Mouse (Mus musculus) hindbrain, embryonic 14.5 days (tissue): ENCODE measurements around the gene Nampt. TPM values are rescaled to one million over a fixed set of nuclear protein-coding genes. Genes with fewer than 3 reads are reported as not detected.

Experiments used
- ATAC-seq: fragments of 200-750 bp; cut with Nextera tagmentation; 2 replicates; pipeline ENCODE4 v1.8.0; 2017; ENCODE audit warnings: moderate number of reproducible peaks, mild to moderate bottlenecking, moderate TSS enrichment, moderate library complexity; ENCODE audit not compliant: low FRiP score
- DNase-seq: peaks from one replicate; pipeline ENCODE4 v3.0.0-alpha.2; 2015; ENCODE audit warnings: low spot score
- H3K27ac ChIP-seq: fragments of 300-500 bp; sonication (generic); 2 replicates; pipeline ENCODE4 v1.5.1; 2014; ENCODE audit warnings: mild to moderate bottlenecking, moderate library complexity
- H3K27me3 ChIP-seq: fragments of 300-500 bp; sonication (generic); 2 replicates; pipeline ENCODE4 v1.6.1; 2014; ENCODE audit warnings: mild to moderate bottlenecking, low read length, mixed read lengths; ENCODE audit not compliant: control insufficient read depth, insufficient read depth
- H3K36me3 ChIP-seq: fragments of 300-500 bp; sonication (generic); replicated peaks from 2 replicates; pipeline ENCODE4 v1.6.1; 2014; ENCODE audit not compliant: control insufficient read depth, insufficient read depth
- H3K4me1 ChIP-seq: fragments of 300-500 bp; sonication (generic); replicated peaks from 2 replicates; pipeline ENCODE4 v1.6.1; 2014; ENCODE audit warnings: antibody characterized with exemption, low read length, mixed read lengths; ENCODE audit not compliant: control insufficient read depth, insufficient read depth
- H3K4me2 ChIP-seq: fragments of 300-500 bp; sonication (generic); replicated peaks from 2 replicates; pipeline ENCODE4 v1.6.1; 2014; ENCODE audit warnings: mild to moderate bottlenecking, moderate library complexity
- H3K4me3 ChIP-seq: fragments of 300-500 bp; sonication (generic); replicated peaks from 2 replicates; pipeline ENCODE4 v1.5.1; 2014; ENCODE audit warnings: mild to moderate bottlenecking, low read length
- H3K9ac ChIP-seq: fragments of 300-500 bp; sonication (generic); 2 replicates; pipeline ENCODE4 v1.6.1; 2014
- H3K9me3 ChIP-seq: fragments of 300-500 bp; sonication (generic); 2 replicates; pipeline ENCODE4 v1.6.1; 2016; ENCODE audit warnings: low read length; ENCODE audit not compliant: control insufficient read depth
- WGBS: fragments of 180-500 bp; shearing (Covaris S2); extraction: QIAGEN DNeasy Blood & Tissue Kit; methylation state at CpG from one replicate; pipeline ENCODE4 v1.1.7; 2014; 5-methylcytosine and 5-hydroxymethylcytosine counted together
- polyA plus RNA-seq: library from polyadenylated mRNA; unstranded; fragments of >200 nt; fragmentation: Nextera tagmentation; extraction: Ambion mirVana; gene quantifications from 2 replicates; pipeline ENCODE4 v1.2.1, GENCODE M21; 2014

Gene Nampt
- 39.3 and 42.7 TPM in 2 replicates for polyA plus RNA-seq

DNA sequence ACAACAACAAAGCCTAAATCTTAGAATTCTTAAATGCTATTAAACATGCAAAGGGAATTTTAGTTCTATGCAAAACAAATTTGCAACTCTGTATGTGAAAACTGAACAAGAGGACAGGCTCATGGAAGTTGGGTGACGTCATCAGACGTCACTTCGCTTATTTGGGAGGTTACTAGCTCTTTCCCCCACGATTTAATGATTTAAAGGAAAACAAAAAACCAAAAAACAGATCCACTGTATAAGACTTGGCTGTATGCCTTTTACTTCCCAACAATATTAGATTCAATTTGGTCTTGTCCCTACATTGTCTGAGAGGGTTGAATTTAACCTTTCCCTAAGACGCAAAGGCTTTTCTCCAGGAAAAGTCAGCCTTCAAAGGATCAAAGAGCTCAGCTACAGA is at the start of gene Nampt:
Nampt (plus strand) TSS at position 130 of the 400 bp plus-strand sequence.
- ATAC-seq: no peak
- H3K9ac ChIP-seq: peak within 1 kb of the TSS; percentile 77
- 7% methylated on average over 5 of the region's 5 CpGs for WGBS

DNA sequence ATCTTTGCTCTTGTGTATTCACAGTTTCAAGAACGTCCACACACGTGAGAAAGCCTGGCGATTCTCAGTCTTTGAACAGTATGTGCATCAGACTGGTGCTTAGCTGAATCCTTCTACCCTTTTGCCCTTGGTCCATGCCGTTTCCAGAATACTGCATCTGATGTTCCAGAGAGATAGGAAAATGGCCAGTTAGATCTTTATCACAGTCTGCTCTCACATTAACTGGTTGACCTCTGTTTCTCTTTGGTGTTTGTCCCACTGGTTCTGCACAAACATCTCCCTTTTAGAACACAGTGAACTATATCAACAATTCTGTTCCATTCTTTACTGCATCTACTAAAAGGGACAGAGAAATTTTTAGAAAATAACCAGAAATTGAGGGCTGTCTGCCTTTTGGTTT is 48.6 kb upstream of the Nampt start:
- no peak overlapping the region for H3K9ac ChIP-seq
- no peaks in the 10 kb centered on the region for H3K27me3 ChIP-seq
- no peak overlapping the region for H3K4me3 ChIP-seq
- no peaks in the 10 kb centered on the region for H3K36me3 ChIP-seq
- H3K27ac ChIP-seq: no peak overlapping the region
- 94% methylated on average over 4 of the region's 4 CpGs for WGBS
- no peak overlapping the region for H3K4me2 ChIP-seq
- DNase-seq (no peak), ATAC-seq (no peak)
- no peaks in the 10 kb centered on the region for H3K4me1 ChIP-seq
- H3K9me3 ChIP-seq: no peaks in the 10 kb centered on the region

More for the DNA sequence above, at the start of gene Nampt:
- Histone ChIP-seq H3K27ac (peak within 1 kb of the TSS; percentile 99), H3K36me3 (peaks cover 5% of the 10 kb centered on the region; the same call in 1 of the 2 replicates), H3K4me1 (0 out of 2 replicates have a peak, but pooled peaks cover 3% of the 10 kb centered on the region), H3K4me2 (peak within 1 kb of the TSS; percentile 73), H3K27me3 (no peaks in the 10 kb centered on the region), H3K4me3 (peak within 1 kb of the TSS; percentile 95), H3K9me3 (no peaks in the 10 kb centered on the region)
- DNase-seq: peak; percentile 79

DNA sequence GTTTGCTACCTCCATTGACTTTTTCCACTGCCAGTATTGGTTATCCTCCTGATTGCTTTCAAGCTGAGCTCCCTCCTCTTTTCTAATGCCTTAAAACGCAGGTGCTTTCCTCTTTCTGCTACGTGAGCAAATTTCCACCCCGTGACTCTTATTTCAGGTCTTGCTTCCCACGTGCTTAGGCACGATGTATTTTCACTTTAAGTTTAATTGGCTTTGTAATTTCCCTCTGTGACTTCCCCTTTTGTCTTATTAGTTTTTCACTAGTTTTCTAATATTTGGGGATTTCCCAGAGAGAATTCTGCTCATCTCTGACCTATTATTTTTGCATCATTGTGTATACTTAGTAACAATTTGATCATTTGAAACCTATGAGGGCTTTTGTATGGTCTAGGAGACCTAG is 44.8 kb upstream of the Nampt start:
- Histone ChIP-seq H3K9me3 (no peaks in the 10 kb centered on the region), H3K4me3 (no peak overlapping the region), H3K36me3 (no peaks in the 10 kb centered on the region), H3K27ac (no peak overlapping the region), H3K4me1 (no peaks in the 10 kb centered on the region), H3K4me2 (no peak overlapping the region), H3K9ac (no peak overlapping the region), H3K27me3 (no peaks in the 10 kb centered on the region)
- DNase-seq (no peak), ATAC-seq (no peak)
- WGBS: 88% methylated on average over 5 of the region's 5 CpGs

DNA sequence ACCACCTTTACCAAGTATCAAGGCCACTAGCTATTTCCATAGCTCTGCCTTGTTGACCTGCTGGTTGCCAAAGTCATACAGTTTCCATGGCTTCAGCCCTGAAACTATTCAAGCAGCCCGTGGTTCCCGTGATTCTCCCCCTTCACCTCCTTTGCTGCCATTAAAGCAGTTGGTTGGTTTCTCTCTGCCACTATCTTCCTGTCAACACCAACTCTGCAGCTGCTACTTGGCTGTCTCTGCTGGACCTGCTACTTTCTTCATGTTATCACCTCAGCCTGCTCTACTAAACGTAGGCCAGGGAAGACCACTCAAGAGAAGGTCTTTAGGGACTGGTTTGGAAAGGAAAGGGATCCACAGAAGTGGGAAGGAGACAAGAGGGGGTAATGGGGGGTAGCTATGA is 30.3 kb upstream of the Nampt start:
- no peak for ATAC-seq
- H3K27me3 ChIP-seq: no peaks in the 10 kb centered on the region
- H3K9me3 ChIP-seq: no peaks in the 10 kb centered on the region
- no peak overlapping the region for H3K27ac ChIP-seq
- 80% methylated on average over 3 of the region's 3 CpGs for WGBS
- H3K9ac ChIP-seq: no peak overlapping the region
- H3K4me2 ChIP-seq: no peak overlapping the region
- H3K4me1 ChIP-seq: no peaks in the 10 kb centered on the region
- no peaks in the 10 kb centered on the region for H3K36me3 ChIP-seq
- no peak for DNase-seq
- no peak overlapping the region for H3K4me3 ChIP-seq

DNA sequence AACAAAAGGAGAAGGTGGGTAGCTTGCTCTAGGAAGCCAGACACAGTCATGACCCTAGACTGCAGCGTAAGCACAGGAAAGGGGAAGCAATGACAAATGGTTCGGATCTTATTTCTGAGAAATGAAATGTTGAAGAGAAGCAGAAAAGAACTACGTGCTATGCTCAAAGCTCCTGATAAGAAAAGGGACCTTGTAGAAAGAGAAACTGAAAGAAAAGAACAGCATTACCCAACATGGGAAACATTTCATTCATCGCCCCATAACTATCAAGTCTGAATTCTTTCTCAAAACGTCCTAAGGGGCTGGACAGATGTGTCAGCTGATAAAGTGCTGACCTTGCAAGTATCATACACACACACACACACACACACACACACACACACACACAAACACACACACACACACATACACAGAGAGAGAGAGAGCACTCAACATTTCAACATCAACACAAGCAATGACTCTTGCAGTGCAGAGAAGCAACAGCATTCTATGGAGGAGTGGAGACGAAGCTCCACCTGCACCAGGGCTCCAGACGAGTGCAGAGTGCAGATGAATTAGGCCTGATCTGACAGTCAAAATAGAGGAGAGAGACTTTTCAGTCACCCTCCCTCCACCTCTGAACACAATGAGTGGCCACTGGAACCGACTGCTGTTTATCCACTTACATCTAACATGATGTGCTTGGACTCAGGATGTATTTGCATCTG is 23.4 kb upstream of the Nampt start:
- Histone ChIP-seq H3K4me1 (no peaks in the 10 kb centered on the region), H3K36me3 (no peaks in the 10 kb centered on the region), H3K9ac (no peak overlapping the region), H3K4me3 (no peak overlapping the region), H3K27ac (no peak overlapping the region), H3K9me3 (no peaks in the 10 kb centered on the region), H3K27me3 (no peaks in the 10 kb centered on the region), H3K4me2 (no peak overlapping the region)
- no peak for ATAC-seq
- DNase-seq: no peak
- WGBS: 76% methylated on average over 8 of the region's 8 CpGs

DNA sequence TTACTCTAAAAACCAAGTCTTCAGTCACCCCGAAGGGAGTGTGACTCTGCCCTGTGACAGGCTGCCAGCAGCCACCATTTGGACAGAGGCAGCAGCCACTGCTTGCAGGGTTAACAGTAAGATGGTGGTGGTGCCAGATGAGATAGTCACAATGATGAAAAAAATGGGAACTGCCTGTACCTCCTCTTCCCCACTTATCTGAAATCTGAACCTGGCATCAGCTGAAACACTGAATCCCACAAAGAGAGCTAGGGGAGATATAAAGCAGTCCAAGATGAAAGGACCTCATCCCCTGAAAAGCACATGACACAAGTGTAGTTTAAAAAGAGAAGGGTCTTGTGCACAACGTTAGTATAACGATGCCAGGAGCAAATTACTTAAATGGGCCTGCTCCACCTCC is 21.9 kb upstream of the Nampt start:
- Histone ChIP-seq H3K27me3 (no peaks in the 10 kb centered on the region), H3K4me1 (no peaks in the 10 kb centered on the region), H3K9ac (no peak overlapping the region), H3K27ac (no peak overlapping the region), H3K36me3 (no peaks in the 10 kb centered on the region), H3K4me2 (no peak overlapping the region), H3K9me3 (no peaks in the 10 kb centered on the region), H3K4me3 (no peak overlapping the region)
- no peak for ATAC-seq
- WGBS: 70% methylated on average over 3 of the region's 3 CpGs
- no peak for DNase-seq

DNA sequence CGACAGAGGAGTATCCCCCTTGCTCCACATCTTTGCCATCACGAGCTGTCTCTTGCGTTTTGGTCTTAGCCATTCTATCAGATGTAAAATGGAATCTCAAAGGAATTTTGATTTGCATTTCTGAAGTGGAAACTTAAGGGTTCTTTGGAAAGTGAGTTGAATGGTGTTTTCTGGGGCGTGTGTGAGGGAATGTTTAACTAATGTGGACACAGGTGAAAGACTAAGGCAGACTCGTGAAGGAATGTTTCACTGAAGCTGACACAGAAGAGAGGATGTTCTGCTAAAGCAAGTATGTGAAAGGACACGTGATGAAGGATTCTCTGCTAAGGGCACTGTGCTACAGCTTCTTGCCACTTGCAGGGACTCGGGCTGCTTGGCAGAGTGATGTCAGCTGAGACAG is 18.3 kb upstream of the Nampt start:
- no peak overlapping the region for H3K27ac ChIP-seq
- no peaks in the 10 kb centered on the region for H3K4me1 ChIP-seq
- DNase-seq (no peak), ATAC-seq (no peak)
- no peaks in the 10 kb centered on the region for H3K27me3 ChIP-seq
- H3K9ac ChIP-seq: no peak overlapping the region
- H3K9me3 ChIP-seq: no peaks in the 10 kb centered on the region
- H3K4me2 ChIP-seq: no peak overlapping the region
- H3K36me3 ChIP-seq: no peaks in the 10 kb centered on the region
- 81% methylated on average over 7 of the region's 7 CpGs for WGBS
- H3K4me3 ChIP-seq: no peak overlapping the region

DNA sequence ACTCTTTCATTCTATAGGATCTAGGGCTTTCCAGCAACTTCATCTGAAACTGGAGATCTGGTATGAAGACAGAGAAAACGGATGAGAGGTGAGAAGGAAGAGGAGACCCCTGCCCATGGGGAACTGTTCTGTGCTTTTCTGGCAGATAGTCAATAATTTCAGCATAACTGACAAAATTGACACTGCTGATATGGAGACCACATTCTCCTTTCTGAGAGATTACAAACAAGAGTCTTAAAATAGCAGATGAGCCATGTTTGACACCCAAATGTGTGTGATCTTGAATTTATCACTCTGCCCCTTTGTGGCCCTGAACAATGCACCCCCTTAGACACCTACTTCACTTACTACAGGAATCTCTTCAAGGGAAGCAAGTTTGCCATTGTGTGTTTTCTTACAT is 13.8 kb upstream of the Nampt start:
- Histone ChIP-seq H3K4me2 (no peak overlapping the region), H3K27ac (no peak overlapping the region), H3K9me3 (no peaks in the 10 kb centered on the region), H3K4me1 (no peaks in the 10 kb centered on the region), H3K27me3 (no peaks in the 10 kb centered on the region), H3K4me3 (no peak overlapping the region), H3K36me3 (no peaks in the 10 kb centered on the region), H3K9ac (no peak overlapping the region)
- DNase-seq (no peak), ATAC-seq (no peak)
- WGBS: 74% methylated on average over 1 of the region's 1 CpGs

DNA sequence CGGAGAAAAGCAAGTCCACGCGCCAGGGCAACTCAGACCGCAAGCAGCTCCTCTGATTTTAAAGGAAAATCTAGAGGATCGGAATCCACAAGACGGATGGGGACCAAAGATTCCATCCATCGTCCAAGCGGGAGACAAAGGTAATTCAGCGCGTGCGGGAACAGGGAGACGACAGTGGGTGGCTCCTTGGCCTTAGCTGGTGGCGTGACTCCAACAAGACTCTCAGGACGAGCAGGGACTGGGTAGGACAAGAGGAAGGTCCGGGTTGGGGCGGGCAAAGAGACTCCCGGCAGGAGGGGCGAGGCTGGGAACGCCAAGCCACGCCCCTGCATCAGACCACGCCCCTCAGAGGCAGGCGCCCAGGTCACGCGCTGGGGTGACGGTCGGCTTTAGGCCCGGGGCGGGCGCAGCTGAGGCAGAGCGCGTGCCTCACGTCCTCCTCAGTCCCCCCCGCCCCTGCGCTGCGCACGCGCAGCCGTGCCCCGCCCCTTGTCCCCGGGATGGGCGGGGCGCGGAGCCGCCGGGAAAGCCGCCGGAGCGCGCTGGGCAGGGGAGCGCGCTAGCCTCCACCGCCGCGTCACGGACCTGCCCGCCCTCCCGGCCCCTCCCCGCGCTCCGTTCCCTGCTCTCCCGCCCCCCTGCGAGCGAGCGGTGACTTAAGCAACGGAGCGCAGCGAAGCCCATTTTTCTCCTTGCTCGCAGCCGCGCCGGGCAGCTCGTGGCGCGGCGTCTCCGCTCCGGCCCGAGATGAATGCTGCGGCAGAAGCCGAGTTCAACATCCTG is 669 bp downstream of the Nampt start:
- Histone ChIP-seq H3K36me3 (peaks cover 5% of the 10 kb centered on the region; the same call in 1 of the 2 replicates), H3K9ac (peak overlapping the region; percentile 77), H3K27ac (peak overlapping the region; percentile 99), H3K4me2 (peak overlapping the region; percentile 73), H3K9me3 (no peaks in the 10 kb centered on the region), H3K27me3 (no peaks in the 10 kb centered on the region), H3K4me3 (peak overlapping the region; percentile 95), H3K4me1 (0 out of 2 replicates have a peak, but pooled peaks cover 3% of the 10 kb centered on the region)
- under 1% methylated on average over 37 of the region's 80 CpGs for WGBS
- ATAC-seq (peak; percentile 97), DNase-seq (peak; percentile 95)
